Mouse (Mus musculus) lung, postnatal 36 days (tissue): ENCODE data around the gene 1110004F10Rik.

Experiments
- DNase-seq: peaks from one replicate; pipeline ENCODE4 v3.0.0; 2022; ENCODE audit warnings: mixed read lengths

The 1110004F10Rik gene

DNA sequence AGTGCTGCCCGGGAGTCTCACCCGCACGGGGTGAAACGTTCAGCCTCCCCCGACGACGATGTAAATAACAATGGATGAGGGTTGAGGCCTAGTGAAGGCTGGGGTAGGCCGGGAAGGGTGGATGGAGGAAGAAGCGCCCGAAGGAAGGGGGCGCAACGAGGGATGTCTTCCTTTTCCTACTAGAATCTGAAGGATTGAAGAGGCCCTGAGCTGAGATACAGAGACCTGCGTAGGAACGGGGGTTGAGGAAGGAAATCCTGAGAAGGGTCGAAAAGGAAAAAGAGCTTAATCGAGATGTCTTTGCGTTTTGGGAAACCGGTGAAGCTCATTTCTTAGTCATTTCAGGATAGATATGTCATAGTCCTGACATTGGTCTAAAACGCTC, 54.3 kb downstream of the 1110004F10Rik start:
- DNase-seq, result no peak

- no peak for DNase-seq
Observed at GRCm38 (mm10) chr7:116099952-116100528, 60.8 kb downstream of the 1110004F10Rik start.

GRCm38 (mm10) chr7:116103091-116103490, 63.9 kb downstream of the 1110004F10Rik start:
- no peak for DNase-seq

DNA sequence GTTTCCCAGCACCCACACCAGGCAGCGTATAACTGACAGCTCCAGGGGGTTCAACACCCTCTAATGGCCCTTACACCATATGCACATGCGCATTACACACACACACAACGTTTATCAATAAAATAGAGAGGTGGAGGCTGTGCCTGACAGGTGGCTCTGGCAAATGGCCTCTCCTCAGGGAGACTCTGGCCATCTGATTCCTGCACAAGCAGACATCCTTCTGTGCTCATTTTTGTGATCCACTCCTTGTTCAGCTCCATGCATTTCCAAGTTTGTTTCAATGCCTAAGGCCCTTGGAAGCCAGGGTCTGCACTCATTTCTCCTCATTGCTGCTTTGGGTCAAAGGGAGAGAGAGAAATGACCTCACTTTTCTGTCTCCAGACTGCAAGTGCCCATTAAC, 71.5 kb downstream of the 1110004F10Rik start:
- DNase-seq, result no peak

- no peak for DNase-seq
Observed at GRCm38 (mm10) chr7:116111546-116111945, 72.3 kb downstream of the 1110004F10Rik start.

DNA sequence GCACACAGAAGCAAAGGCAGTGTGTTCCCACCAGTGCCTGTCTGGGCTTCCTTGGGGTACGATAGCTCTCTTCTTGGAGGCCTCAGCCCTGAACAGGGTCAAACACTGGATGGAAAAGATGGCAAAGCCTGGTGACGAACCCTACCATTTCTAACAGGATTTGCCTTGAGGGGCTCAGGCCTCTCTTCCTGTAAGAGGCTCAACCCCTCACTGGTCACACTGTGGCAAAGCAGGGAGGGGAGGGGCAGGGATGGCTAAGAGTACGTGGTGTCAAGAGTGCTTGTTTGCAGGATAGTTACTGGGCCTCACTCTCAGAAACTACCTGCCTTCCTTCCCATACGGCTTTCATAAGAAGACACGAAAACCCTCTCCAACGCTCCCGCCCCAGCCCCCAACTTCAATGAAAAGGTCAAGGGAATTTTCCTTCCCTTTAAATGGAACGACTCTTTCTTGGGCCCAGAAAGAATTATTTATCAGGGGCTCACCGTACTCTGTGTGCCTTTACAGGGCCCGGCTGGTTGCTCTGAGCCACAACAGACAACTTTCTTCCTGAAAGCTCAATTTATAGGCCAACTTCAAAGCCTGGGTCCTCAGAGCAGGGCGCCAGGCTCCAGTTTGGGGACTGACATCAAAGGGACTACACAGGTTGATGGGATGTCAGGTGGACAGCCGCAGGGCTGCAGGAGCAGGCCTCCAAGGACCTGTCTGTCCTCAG, 76.2 kb downstream of the 1110004F10Rik start:
- DNase-seq, result no peak

- DNase-seq, result no peak
Observed at GRCm38 (mm10) chr7:116115991-116116390, 76.8 kb downstream of the 1110004F10Rik start.

DNA sequence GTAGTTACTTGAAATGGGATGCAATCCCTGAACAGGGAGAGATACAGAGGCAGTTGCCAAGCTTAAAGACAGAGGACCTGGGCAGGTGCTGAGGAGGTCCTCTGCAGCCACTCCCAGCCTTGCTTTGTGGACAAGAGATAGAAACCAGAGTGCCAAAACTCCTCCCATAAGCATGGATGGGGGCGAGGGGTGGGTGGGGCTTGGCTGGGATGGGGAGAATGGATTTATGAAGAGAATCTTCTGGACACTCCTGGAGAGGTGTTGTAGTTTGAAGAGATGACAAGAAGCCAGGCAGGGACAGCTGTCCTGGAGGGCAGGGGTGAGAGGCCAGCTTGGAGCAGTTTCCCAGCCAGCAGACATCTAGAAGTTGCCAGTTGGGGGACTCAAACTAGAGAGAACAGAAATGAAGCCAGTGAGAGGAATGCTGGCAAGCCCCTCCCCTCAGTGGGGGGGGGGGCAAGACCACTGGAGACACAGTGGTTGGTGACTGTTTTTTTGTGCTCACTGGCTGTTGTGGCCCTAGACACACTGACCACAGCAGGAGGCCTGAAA, 80.2 kb downstream of the 1110004F10Rik start:
- no peak for DNase-seq

DNA sequence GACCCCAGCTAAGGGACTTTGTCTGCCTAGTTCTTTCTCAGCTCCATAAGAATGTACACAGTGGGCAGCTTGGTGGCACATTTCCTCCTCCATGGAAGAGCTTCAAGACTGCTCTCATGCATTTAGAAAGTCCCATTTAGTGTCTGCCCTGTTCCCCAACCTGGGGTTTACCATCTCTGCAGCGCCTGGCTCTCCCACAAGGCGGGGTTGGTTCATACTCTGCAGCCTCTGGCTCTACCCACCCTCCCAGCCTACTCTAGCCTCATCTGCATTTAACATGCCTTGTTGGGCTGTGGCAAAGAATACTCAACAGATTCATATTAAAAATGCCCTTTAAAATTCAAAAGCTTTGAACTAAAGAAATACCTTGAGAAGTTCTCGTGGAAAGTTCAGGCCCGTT, 81.5 kb downstream of the 1110004F10Rik start:
- no peak for DNase-seq

DNA sequence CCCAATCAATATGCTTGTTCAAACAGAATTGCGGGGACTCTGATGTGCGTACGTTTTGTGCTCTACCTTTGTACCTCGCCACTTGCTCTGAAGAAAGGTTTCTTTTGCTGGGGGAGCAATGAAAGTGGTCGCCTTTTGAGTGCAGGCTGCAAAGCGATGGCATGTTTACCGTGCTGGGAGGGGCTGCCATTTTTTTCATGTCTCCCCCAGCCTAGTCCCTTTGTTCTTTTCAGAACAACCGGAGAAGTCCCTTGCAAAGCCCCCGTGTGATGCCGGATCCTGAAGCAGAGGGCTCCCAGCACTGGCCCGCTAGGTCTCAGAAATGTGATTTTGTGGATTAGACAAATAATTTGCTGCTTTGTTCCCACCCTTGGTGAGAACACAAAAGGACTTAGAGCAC, 82.0 kb downstream of the 1110004F10Rik start:
- DNase-seq, result no peak

- no peak for DNase-seq
Observed at GRCm38 (mm10) chr7:116122981-116123596, 83.9 kb downstream of the 1110004F10Rik start.

GRCm38 (mm10) chr7:116123597-116123985, 84.4 kb downstream of the 1110004F10Rik start:
- no peak for DNase-seq

GRCm38 (mm10) chr7:116124057-116124456, 84.9 kb downstream of the 1110004F10Rik start:
- DNase-seq, result no peak

DNA sequence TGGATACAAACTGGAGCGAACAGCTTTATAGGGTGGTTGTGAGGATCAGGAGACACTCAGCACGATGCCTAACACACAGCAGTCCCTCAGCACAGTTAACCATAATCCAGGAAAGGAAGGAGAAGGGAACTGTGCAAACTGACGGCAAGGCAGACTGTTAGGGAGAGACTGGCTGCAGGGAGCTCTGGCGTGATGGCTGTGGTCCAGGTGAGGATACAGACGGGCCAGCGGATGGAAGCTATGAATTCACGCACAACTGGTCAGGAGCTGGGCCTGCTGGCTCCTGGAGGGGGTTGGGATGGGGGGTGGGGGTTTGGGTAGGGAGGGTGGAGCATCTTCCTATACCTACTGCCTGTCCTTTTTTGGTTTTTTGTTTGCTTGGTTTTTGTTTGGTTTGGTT, 86.5 kb downstream of the 1110004F10Rik start:
- no peak for DNase-seq

DNA sequence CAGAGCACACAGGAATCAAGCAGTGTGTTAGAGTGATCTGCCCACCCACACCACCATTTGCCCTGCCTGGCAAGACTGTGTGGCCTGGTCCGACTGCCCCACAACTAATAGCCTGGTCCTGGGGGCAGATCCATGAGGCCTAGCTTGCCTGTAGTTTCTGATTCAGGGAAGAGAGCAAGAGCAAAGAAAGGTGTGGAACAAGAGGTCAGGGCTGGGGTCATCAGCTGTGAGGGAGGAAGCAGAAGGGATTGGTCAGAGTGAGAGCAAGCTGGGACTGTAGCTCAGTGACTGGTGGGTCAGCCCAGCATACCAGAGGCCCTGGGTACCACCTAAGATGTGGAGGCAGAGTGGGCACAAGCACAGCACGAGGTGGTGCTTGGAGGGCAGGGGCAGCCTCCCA, 87.9 kb downstream of the 1110004F10Rik start:
- DNase-seq, result no peak

DNA sequence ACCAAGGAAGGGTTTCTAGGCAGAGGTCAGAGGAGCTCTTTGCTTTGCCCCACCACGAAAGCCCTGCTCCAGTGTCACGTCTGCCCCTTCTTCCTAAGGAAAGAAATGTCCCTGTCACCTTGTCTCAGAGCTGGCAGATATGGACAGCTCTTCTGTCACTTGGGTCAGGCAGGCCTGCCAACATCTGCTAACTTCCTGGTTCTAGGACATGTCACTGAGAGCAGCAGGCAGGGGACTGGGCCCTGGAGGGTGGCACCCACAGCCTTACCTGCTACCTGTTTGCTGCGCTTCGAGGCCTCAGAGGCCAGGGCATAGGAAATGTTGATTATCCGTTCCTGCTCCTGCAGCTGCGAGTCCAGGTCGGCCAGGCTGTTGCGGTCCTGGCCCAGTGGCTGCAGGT, 89.1 kb downstream of the 1110004F10Rik start:
- DNase-seq, result no peak

- DNase-seq, result no peak
Observed at GRCm38 (mm10) chr7:116129374-116129773, 90.2 kb downstream of the 1110004F10Rik start.

DNA sequence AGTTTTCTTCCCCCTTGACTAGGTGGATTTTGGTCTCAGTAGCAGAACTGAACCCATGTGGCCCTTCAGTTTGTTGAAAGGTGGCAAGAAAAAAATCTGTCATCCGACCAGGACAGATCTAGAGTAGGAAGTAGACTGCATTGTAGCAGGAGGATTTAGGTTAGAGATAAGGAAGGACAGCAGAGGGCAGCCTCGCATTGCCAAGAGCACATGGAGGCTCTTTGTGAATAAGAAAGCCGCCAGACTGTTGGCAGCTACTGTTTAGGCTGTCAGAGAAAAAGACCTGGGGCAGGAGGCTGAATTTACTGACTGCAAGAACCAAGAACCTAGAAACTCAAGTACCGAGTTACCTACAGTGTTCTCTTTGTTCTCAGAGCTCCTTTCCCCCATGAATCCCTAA, 92.2 kb downstream of the 1110004F10Rik start:
- DNase-seq, result no peak

DNA sequence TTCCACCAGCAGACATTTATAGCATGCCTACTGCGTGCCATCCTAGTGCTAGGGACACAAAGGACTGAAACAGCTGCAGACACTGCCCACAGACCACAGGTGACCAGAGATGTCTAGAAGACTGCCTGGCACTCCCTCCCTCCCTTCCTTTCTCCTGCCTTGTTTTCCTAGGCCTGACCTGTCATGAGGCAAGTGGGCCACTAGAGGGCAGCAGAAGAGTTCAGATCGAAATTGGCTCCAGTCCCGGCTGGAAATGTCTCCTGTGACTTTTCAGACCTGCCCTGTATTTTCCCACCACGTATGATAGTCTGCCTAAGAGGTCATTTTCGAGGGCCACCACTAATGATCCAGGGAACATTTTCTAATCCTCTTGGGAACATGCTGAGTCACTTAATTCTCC, 92.9 kb downstream of the 1110004F10Rik start:
- peak; percentile 87 for DNase-seq

GRCm38 (mm10) chr7:116134413-116135292, 95.5 kb downstream of the 1110004F10Rik start:
- DNase-seq, result no peak

DNA sequence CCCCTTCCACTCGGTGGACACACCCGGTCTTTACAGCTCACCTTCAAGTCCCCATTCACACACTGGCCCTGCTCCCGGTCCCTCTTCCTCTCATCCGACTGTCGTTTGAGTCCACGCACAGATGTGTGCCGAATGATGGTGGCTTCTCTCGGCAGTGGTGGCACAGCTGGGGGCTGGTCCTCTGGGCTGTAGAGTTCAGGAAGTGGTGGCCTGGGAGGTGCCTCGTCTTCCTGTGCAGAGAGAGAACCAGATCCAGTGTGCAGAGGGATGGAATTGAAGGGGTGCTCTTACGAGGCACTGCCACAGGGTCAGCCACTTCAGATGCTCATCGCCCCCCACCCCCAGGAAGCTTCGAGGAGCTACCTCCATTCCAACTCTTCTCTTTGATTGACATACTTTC, 98.0 kb downstream of the 1110004F10Rik start:
- no peak for DNase-seq

DNA sequence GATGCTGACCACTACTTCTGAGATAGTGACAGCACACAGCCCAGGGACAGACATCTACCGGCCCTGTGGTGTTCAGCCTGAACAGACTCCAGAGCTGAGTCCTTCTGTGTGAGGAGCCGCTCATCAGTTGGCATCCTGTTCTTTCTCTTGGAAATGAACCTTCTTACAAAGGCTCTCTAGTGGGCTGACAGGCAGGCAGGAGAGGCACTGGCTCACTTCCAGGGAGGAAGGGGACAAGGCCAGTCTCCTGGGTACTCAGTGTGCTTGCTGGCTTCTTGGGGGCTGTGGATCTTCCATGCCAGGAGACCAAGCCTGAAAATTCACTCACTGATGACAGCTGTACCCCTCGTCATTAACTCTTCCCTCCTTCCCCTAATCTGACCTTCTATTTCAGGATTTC, 98.5 kb downstream of the 1110004F10Rik start:
- no peak for DNase-seq

DNA sequence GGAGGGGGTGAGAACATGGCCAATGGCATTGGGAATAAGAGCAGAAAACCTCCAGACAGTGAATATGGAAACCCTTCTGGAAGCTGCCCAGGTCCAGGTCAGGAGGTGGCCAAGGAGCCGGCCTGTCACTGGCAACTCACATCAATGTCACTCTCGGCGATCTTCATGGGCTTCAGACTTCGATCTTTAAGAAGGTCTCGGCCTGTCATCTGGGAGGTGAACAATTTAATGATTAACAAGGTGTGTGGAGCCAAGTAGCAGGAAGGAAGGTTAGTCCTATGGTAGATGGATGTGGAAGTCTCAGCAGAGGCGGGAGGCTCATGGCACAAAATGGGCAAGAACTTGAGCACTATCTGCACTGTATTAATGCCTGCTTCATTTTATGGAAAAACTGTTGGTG, 105.8 kb downstream of the 1110004F10Rik start:
- DNase-seq, result no peak
